Mouse (Mus musculus): ENCODE measurements around the gene Syce1l.

DNA sequence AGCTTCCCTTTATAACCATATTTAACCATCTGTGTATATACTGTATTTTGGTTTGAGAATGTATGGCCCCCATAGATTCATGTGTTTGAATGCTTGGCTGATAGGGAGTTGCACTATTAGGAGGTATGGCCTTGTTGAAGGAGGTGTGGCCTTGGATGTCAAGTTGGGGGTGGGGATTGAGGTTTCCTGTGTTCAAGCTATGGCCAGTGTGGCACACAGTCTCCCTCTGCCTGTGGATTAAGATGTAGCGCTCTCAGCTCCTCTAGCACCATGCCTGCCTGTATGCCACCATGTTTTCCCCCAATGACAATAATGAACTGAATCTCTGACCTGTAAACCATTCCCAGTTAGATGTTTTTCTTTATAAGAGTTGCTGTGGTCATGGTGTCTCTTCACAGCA is 17.1 kb downstream of the Syce1l start:
- no peak for TF ChIP-seq CTCF (IDR thresholded peaks at IDR 0.05; ENCODE audit: low read depth, low read length)
- TF ChIP-seq POLR2A (IDR thresholded peaks at IDR 0.05; ENCODE audit: extremely low read depth, insufficient read depth, low read length): no peak
